Mouse (Mus musculus): ENCODE measurements around the gene Paqr5. TPM values are rescaled to one million over a fixed set of nuclear protein-coding genes. Genes with fewer than 3 reads are reported as not detected.

Gene Paqr5
- polyA plus RNA-seq, 1 experiment: not detected

GRCm38 (mm10) chr9:62042167-62042566 is 15.5 kb upstream of the Paqr5 start:
- no peak overlapping the region for H3K27ac ChIP-seq (ENCODE audit: control insufficient read depth, insufficient read depth, low read depth, low read length, poor library complexity)
- TF ChIP-seq CTCF (IDR thresholded peaks at IDR 0.05; ENCODE audit: control insufficient read depth, insufficient read depth, low read length) (no peak), POLR2A (IDR thresholded peaks at IDR 0.05; ENCODE audit: borderline replicate concordance, control insufficient read depth, low read depth, low read length) (no peak)
- WGBS: 85% methylated on average over 3 of the region's 3 CpGs

GRCm38 (mm10) chr9:62040008-62040608 is 13.5 kb upstream of the Paqr5 start:
- Histone ChIP-seq H3K4me1 (ENCODE audit: control insufficient read depth, insufficient read depth, low read length) (no peaks in the 10 kb centered on the region), H3K4me3 (replicated peaks; ENCODE audit: control insufficient read depth, low read depth, low read length) (no peak overlapping the region), H3K27ac (ENCODE audit: control insufficient read depth, insufficient read depth, low read depth, low read length, poor library complexity) (no peak overlapping the region)
- 11% methylated on average over 20 of the region's 20 CpGs for WGBS
- no peak for TF ChIP-seq POLR2A (IDR thresholded peaks at IDR 0.05; ENCODE audit: borderline replicate concordance, control insufficient read depth, low read depth, low read length)
- TF ChIP-seq CTCF (IDR thresholded peaks at IDR 0.05; ENCODE audit: control insufficient read depth, insufficient read depth, low read length): peak; percentile 94

More at GRCm38 (mm10) chr9:62042167-62042566, 15.5 kb upstream of the Paqr5 start:
- H3K4me3 ChIP-seq (replicated peaks; ENCODE audit: control insufficient read depth, low read depth, low read length): no peak overlapping the region
- H3K4me1 ChIP-seq (ENCODE audit: control insufficient read depth, insufficient read depth, low read length): no peaks in the 10 kb centered on the region

GRCm38 (mm10) chr9:62035806-62036205 is 9.2 kb upstream of the Paqr5 start:
- TF ChIP-seq POLR2A (IDR thresholded peaks at IDR 0.05; ENCODE audit: borderline replicate concordance, control insufficient read depth, low read depth, low read length): no peak
- no peak for TF ChIP-seq CTCF (IDR thresholded peaks at IDR 0.05; ENCODE audit: control insufficient read depth, insufficient read depth, low read length)
- 79% methylated on average over 1 of the region's 1 CpGs for WGBS
- Histone ChIP-seq H3K4me1 (ENCODE audit: control insufficient read depth, insufficient read depth, low read length) (no peaks in the 10 kb centered on the region), H3K4me3 (replicated peaks; ENCODE audit: control insufficient read depth, low read depth, low read length) (no peak overlapping the region), H3K27ac (ENCODE audit: control insufficient read depth, insufficient read depth, low read depth, low read length, poor library complexity) (no peak overlapping the region)

GRCm38 (mm10) chr9:62032206-62032605 is 5.5 kb upstream of the Paqr5 start:
- TF ChIP-seq CTCF (IDR thresholded peaks at IDR 0.05; ENCODE audit: control insufficient read depth, insufficient read depth, low read length): no peak
- no peak for TF ChIP-seq POLR2A (IDR thresholded peaks at IDR 0.05; ENCODE audit: borderline replicate concordance, control insufficient read depth, low read depth, low read length)
- H3K27ac ChIP-seq (ENCODE audit: control insufficient read depth, insufficient read depth, low read depth, low read length, poor library complexity): no peak overlapping the region

GRCm38 (mm10) chr9:62028072-62028471 is 1.4 kb upstream of the Paqr5 start:
- Histone ChIP-seq H3K4me3 (replicated peaks; ENCODE audit: control insufficient read depth, low read depth, low read length) (no peak overlapping the region), H3K27ac (ENCODE audit: control insufficient read depth, insufficient read depth, low read depth, low read length, poor library complexity) (no peak overlapping the region), H3K4me1 (ENCODE audit: control insufficient read depth, insufficient read depth, low read length) (peaks cover 2% of the 10 kb centered on the region; the same call in 1 of the 2 replicates)
- WGBS: 57% methylated on average over 3 of the region's 3 CpGs
- no peak for TF ChIP-seq CTCF (IDR thresholded peaks at IDR 0.05; ENCODE audit: control insufficient read depth, insufficient read depth, low read length)
- TF ChIP-seq POLR2A (IDR thresholded peaks at IDR 0.05; ENCODE audit: borderline replicate concordance, control insufficient read depth, low read depth, low read length): no peak

More at GRCm38 (mm10) chr9:62032206-62032605, 5.5 kb upstream of the Paqr5 start:
- WGBS: 80% methylated on average over 3 of the region's 3 CpGs
- peaks cover 2% of the 10 kb centered on the region; the same call in 1 of the 2 replicates for H3K4me1 ChIP-seq (ENCODE audit: control insufficient read depth, insufficient read depth, low read length)
- no peak overlapping the region for H3K4me3 ChIP-seq (replicated peaks; ENCODE audit: control insufficient read depth, low read depth, low read length)

GRCm38 (mm10) chr9:62025056-62025455 is 1.6 kb downstream of the Paqr5 start:
- no peak overlapping the region for H3K4me3 ChIP-seq (replicated peaks; ENCODE audit: control insufficient read depth, low read depth, low read length)
- WGBS: 67% methylated on average over 5 of the region's 5 CpGs
- TF ChIP-seq CTCF (IDR thresholded peaks at IDR 0.05; ENCODE audit: control insufficient read depth, insufficient read depth, low read length): no peak
- no peak for TF ChIP-seq POLR2A (IDR thresholded peaks at IDR 0.05; ENCODE audit: borderline replicate concordance, control insufficient read depth, low read depth, low read length)
- H3K27ac ChIP-seq (ENCODE audit: control insufficient read depth, insufficient read depth, low read depth, low read length, poor library complexity): no peak overlapping the region
- no peaks in the 10 kb centered on the region for H3K4me1 ChIP-seq (ENCODE audit: control insufficient read depth, insufficient read depth, low read length)

- H3K4me1 ChIP-seq (ENCODE audit: control insufficient read depth, insufficient read depth, low read length): no peaks in the 10 kb centered on the region
- no peak overlapping the region for H3K27ac ChIP-seq (ENCODE audit: control insufficient read depth, insufficient read depth, low read depth, low read length, poor library complexity)
- no peak overlapping the region for H3K4me3 ChIP-seq (replicated peaks; ENCODE audit: control insufficient read depth, low read depth, low read length)
- WGBS: 51% methylated on average over 4 of the region's 4 CpGs
- no peak for TF ChIP-seq CTCF (IDR thresholded peaks at IDR 0.05; ENCODE audit: control insufficient read depth, insufficient read depth, low read length)
Measured at GRCm38 (mm10) chr9:62023879-62024278, 2.8 kb downstream of the Paqr5 start.

- 82% methylated on average over 6 of the region's 6 CpGs for WGBS
- Histone ChIP-seq H3K27ac (ENCODE audit: control insufficient read depth, insufficient read depth, low read depth, low read length, poor library complexity) (no peak overlapping the region), H3K4me3 (replicated peaks; ENCODE audit: control insufficient read depth, low read depth, low read length) (no peak overlapping the region), H3K4me1 (ENCODE audit: control insufficient read depth, insufficient read depth, low read length) (no peaks in the 10 kb centered on the region)
- no peak for TF ChIP-seq POLR2A (IDR thresholded peaks at IDR 0.05; ENCODE audit: borderline replicate concordance, control insufficient read depth, low read depth, low read length)
- TF ChIP-seq CTCF (IDR thresholded peaks at IDR 0.05; ENCODE audit: control insufficient read depth, insufficient read depth, low read length): no peak
Measured at GRCm38 (mm10) chr9:62022961-62023680, 3.5 kb downstream of the Paqr5 start.
